Mouse (Mus musculus): Measurements from ENCODE around the gene Glud1. TPM values are rescaled to one million over a fixed set of nuclear protein-coding genes. Genes with fewer than 3 reads are reported as not detected.

The Glud1 gene
- total and polyA plus RNA-seq, 3 experiments, result 45.9 to 109 (median 92.0) TPM

DNA sequence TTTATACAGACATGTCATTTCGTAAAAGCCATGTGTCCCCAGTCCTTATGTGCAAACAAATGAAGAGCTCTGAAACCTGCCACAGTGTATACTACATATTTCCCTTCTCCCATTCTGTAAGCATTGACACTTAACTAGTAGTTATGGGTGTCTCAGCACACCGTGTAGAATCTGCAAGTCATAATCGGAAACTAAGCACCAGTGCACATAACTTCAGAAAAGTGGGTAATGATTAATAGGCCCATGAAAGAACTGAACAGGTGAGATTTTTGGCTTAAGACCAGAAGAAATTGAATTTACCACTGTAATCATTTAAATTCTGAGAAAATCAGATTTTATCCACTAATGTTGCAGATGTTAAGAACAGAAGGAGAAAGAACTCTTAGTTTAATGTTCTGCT lies 4.3 kb downstream of the Glud1 start:
- no peak for TF ChIP-seq GATA2 (IDR thresholded peaks at IDR 0.05; ENCODE audit: borderline replicate concordance, low read depth, low read length)
- no peak for TF ChIP-seq GATA1 (IDR thresholded peaks at IDR 0.05; ENCODE audit: borderline replicate concordance, low read length)
- TF ChIP-seq TAL1 (conservative IDR thresholded peaks at IDR 0.05; ENCODE audit: low read depth, low read length), result no peak
- TF ChIP-seq CTCF (IDR thresholded peaks at IDR 0.05; ENCODE audit: low read depth, low read length), result no peak
- no peak for TF ChIP-seq POLR2AphosphoS5 (IDR thresholded peaks at IDR 0.05; ENCODE audit: insufficient replicate concordance, low read depth, low read length)

GRCm38 (mm10) chr14:34316346-34316745 lies 5.8 kb downstream of the Glud1 start:
- no peak overlapping the region for H3K4me3 ChIP-seq (ENCODE audit: low read depth, low read length)
- ATAC-seq (ENCODE audit: extremely low read depth, insufficient number of reproducible peaks, low FRiP score, poor library complexity, severe bottlenecking), result no peak
- no peaks in the 10 kb centered on the region for H3K9me3 ChIP-seq (replicated peaks)
- TF ChIP-seq POLR2AphosphoS5 (IDR thresholded peaks at IDR 0.05; ENCODE audit: insufficient replicate concordance, low read depth, low read length) (no peak), GATA1 (IDR thresholded peaks at IDR 0.05; ENCODE audit: borderline replicate concordance, low read length) (no peak), GATA2 (IDR thresholded peaks at IDR 0.05; ENCODE audit: borderline replicate concordance, low read depth, low read length) (no peak), CTCF (IDR thresholded peaks at IDR 0.05; ENCODE audit: low read depth, low read length) (no peak), TAL1 (conservative IDR thresholded peaks at IDR 0.05; ENCODE audit: low read depth, low read length) (no peak)
- peaks cover 36% of the 10 kb centered on the region for H3K36me3 ChIP-seq (replicated peaks)
- no peaks in the 10 kb centered on the region for H3K27me3 ChIP-seq (ENCODE audit: insufficient read depth, low read length)
- DNase-seq (ENCODE audit: low spot score), result no peak
- peaks cover 26% of the 10 kb centered on the region for H3K4me1 ChIP-seq (ENCODE audit: insufficient read depth, low read depth, low read length)

More for the DNA sequence above, 4.3 kb downstream of the Glud1 start:
- Histone ChIP-seq H3K36me3 (replicated peaks) (peaks cover 28% of the 10 kb centered on the region), H3K9me3 (replicated peaks) (no peaks in the 10 kb centered on the region), H3K4me3 (ENCODE audit: low read depth, low read length) (no peak overlapping the region), H3K27me3 (ENCODE audit: insufficient read depth, low read length) (no peaks in the 10 kb centered on the region), H3K4me1 (ENCODE audit: insufficient read depth, low read depth, low read length) (peaks cover 34% of the 10 kb centered on the region)
- DNase-seq (ENCODE audit: low spot score) (no peak), ATAC-seq (ENCODE audit: extremely low read depth, insufficient number of reproducible peaks, low FRiP score, poor library complexity, severe bottlenecking) (no peak)

- Histone ChIP-seq H3K4me3 (ENCODE audit: low read depth, low read length) (no peak overlapping the region), H3K4me1 (ENCODE audit: insufficient read depth, low read depth, low read length) (peaks cover 18% of the 10 kb centered on the region), H3K27me3 (ENCODE audit: insufficient read depth, low read length) (no peaks in the 10 kb centered on the region), H3K36me3 (replicated peaks) (peaks cover 41% of the 10 kb centered on the region), H3K9me3 (replicated peaks) (no peaks in the 10 kb centered on the region)
- ATAC-seq (ENCODE audit: extremely low read depth, insufficient number of reproducible peaks, low FRiP score, poor library complexity, severe bottlenecking), result no peak
- TF ChIP-seq CTCF (IDR thresholded peaks at IDR 0.05; ENCODE audit: low read depth, low read length), result no peak
- no peak for TF ChIP-seq GATA1 (IDR thresholded peaks at IDR 0.05; ENCODE audit: borderline replicate concordance, low read length)
- TF ChIP-seq POLR2AphosphoS5 (IDR thresholded peaks at IDR 0.05; ENCODE audit: insufficient replicate concordance, low read depth, low read length), result no peak
- no peak for TF ChIP-seq GATA2 (IDR thresholded peaks at IDR 0.05; ENCODE audit: borderline replicate concordance, low read depth, low read length)
- TF ChIP-seq TAL1 (conservative IDR thresholded peaks at IDR 0.05; ENCODE audit: low read depth, low read length), result no peak
- no peak for DNase-seq (ENCODE audit: low spot score)
These were observed 6.9 kb downstream of the Glud1 start for GRCm38 (mm10) chr14:34317431-34317830.

DNA sequence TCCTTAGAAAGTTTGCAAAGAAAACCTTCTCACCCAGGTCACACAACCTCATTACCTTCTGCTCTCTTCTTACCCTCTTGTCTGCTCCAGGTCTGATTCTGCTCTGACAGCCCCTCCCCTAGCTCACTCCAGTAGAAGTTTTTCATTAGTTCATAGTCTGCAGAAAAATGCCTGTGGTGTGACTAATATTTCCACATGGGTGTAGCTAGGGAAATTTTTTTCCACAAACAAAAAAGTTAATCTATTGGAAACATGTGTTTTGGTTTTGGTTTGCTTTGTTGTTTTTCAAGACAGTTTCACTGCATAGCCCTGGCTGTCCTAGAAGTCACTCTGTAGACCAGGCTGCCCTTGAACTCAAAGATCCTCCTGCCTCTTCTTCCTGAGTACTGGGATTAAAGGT lies 7.6 kb downstream of the Glud1 start:
- H3K4me1 ChIP-seq (ENCODE audit: insufficient read depth, low read depth, low read length), result peaks cover 12% of the 10 kb centered on the region
- peaks cover 39% of the 10 kb centered on the region for H3K36me3 ChIP-seq (replicated peaks)
- DNase-seq (ENCODE audit: low spot score) (no peak), ATAC-seq (ENCODE audit: extremely low read depth, insufficient number of reproducible peaks, low FRiP score, poor library complexity, severe bottlenecking) (no peak)
- H3K27me3 ChIP-seq (ENCODE audit: insufficient read depth, low read length), result no peaks in the 10 kb centered on the region
- no peaks in the 10 kb centered on the region for H3K9me3 ChIP-seq (replicated peaks)
- no peak overlapping the region for H3K4me3 ChIP-seq (ENCODE audit: low read depth, low read length)
- TF ChIP-seq POLR2AphosphoS5 (IDR thresholded peaks at IDR 0.05; ENCODE audit: insufficient replicate concordance, low read depth, low read length) (no peak), CTCF (IDR thresholded peaks at IDR 0.05; ENCODE audit: low read depth, low read length) (no peak), GATA2 (IDR thresholded peaks at IDR 0.05; ENCODE audit: borderline replicate concordance, low read depth, low read length) (no peak), TAL1 (conservative IDR thresholded peaks at IDR 0.05; ENCODE audit: low read depth, low read length) (no peak), GATA1 (IDR thresholded peaks at IDR 0.05; ENCODE audit: borderline replicate concordance, low read length) (no peak)

DNA sequence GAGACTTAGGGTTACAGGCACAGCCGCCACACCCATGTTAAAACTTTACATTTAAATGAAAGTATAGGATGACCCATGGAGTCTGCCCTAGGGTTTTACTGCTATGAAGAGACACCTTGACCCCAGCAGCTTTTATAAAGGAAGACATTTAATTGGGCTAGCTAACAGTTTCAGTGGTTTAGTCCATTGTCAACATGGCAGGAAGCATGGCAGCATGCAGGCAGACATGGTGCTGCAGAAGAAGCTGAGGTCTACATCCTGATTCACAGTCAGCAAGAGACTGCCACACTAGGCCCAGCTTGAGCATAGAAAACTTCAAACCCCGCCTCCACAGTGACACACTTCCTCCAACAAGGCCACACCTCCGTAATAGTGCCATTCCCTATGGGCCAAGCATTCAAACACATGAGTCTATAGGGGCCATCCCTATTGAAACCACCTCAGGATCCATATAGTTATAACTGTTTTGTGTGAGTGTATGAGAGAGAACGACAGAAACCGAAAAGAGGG lies 13.1 kb downstream of the Glud1 start:
- TF ChIP-seq POLR2AphosphoS5 (IDR thresholded peaks at IDR 0.05; ENCODE audit: insufficient replicate concordance, low read depth, low read length), result no peak
- TF ChIP-seq TAL1 (conservative IDR thresholded peaks at IDR 0.05; ENCODE audit: low read depth, low read length), result no peak
- TF ChIP-seq GATA1 (IDR thresholded peaks at IDR 0.05; ENCODE audit: borderline replicate concordance, low read length), result no peak
- no peak for TF ChIP-seq GATA2 (IDR thresholded peaks at IDR 0.05; ENCODE audit: borderline replicate concordance, low read depth, low read length)
- TF ChIP-seq CTCF (IDR thresholded peaks at IDR 0.05; ENCODE audit: low read depth, low read length), result no peak
- H3K36me3 ChIP-seq (replicated peaks), result peaks cover 53% of the 10 kb centered on the region
- H3K4me1 ChIP-seq (ENCODE audit: insufficient read depth, low read depth, low read length), result peaks cover 11% of the 10 kb centered on the region
- no peaks in the 10 kb centered on the region for H3K9me3 ChIP-seq (replicated peaks)
- no peak for DNase-seq (ENCODE audit: low spot score)
- no peak overlapping the region for H3K4me3 ChIP-seq (ENCODE audit: low read depth, low read length)
- H3K27me3 ChIP-seq (ENCODE audit: insufficient read depth, low read length), result no peaks in the 10 kb centered on the region
- ATAC-seq (ENCODE audit: extremely low read depth, insufficient number of reproducible peaks, low FRiP score, poor library complexity, severe bottlenecking), result no peak

- Histone ChIP-seq H3K4me1 (ENCODE audit: insufficient read depth, low read depth, low read length) (peaks cover 11% of the 10 kb centered on the region), H3K4me3 (ENCODE audit: low read depth, low read length) (no peak overlapping the region), H3K36me3 (replicated peaks) (peaks cover 62% of the 10 kb centered on the region), H3K9me3 (replicated peaks) (no peaks in the 10 kb centered on the region), H3K27me3 (ENCODE audit: insufficient read depth, low read length) (no peaks in the 10 kb centered on the region)
- DNase-seq (ENCODE audit: low spot score) (no peak), ATAC-seq (ENCODE audit: extremely low read depth, insufficient number of reproducible peaks, low FRiP score, poor library complexity, severe bottlenecking) (no peak)
- TF ChIP-seq GATA2 (IDR thresholded peaks at IDR 0.05; ENCODE audit: borderline replicate concordance, low read depth, low read length) (no peak), GATA1 (IDR thresholded peaks at IDR 0.05; ENCODE audit: borderline replicate concordance, low read length) (no peak), CTCF (IDR thresholded peaks at IDR 0.05; ENCODE audit: low read depth, low read length) (no peak), TAL1 (conservative IDR thresholded peaks at IDR 0.05; ENCODE audit: low read depth, low read length) (no peak), POLR2AphosphoS5 (IDR thresholded peaks at IDR 0.05; ENCODE audit: insufficient replicate concordance, low read depth, low read length) (no peak)
These were observed 16.1 kb downstream of the Glud1 start for GRCm38 (mm10) chr14:34326606-34327005.

Data from G1E (cell line).